Mouse (Mus musculus) MEL (cell line): ENCODE results near the gene Hoxb2.

Experiments
- CTCF ChIP-seq, 3 experiments: IDR thresholded peaks in 2 of 3; conservative IDR thresholded peaks in 1 of 3; 2 replicates each; pipeline ENCODE4 v1.5.1; 2011 to 2012; ENCODE audit warnings: low read length in 3 of 3, low read depth in 2 of 3, mild to moderate bottlenecking in 2 of 3, improper control_type of control experiment in 1 of 3, inconsistent platforms in 1 of 3, mixed read lengths in 1 of 3, moderate library complexity in 1 of 3; ENCODE audit not compliant: control insufficient read depth in 1 of 3, insufficient read depth in 1 of 3, poor library complexity in 1 of 3, severe bottlenecking in 1 of 3
- ETS1 ChIP-seq: IDR thresholded peaks from 2 replicates; pipeline ENCODE4 v1.6.1; 2012; ENCODE audit warnings: low read depth, mild to moderate bottlenecking, inconsistent platforms, low read length, improper control_type of control experiment, moderate library complexity
- HCFC1 ChIP-seq: IDR thresholded peaks from 2 replicates; pipeline ENCODE4 v1.6.1; 2012; ENCODE audit warnings: low read depth, mild to moderate bottlenecking, inconsistent platforms, low read length, improper control_type of control experiment, moderate library complexity
- KAT2A ChIP-seq: conservative IDR thresholded peaks from 2 replicates; pipeline ENCODE4 v1.6.1; 2012; ENCODE audit warnings: low read depth, low read length, improper control_type of control experiment, inconsistent platforms
- MAZ ChIP-seq: IDR thresholded peaks from 2 replicates; pipeline ENCODE4 v1.6.1; 2012; ENCODE audit warnings: low read depth, mild to moderate bottlenecking, inconsistent platforms, low read length, improper control_type of control experiment
- MXI1 ChIP-seq: IDR thresholded peaks from 2 replicates; pipeline ENCODE4 v1.6.1; 2011; ENCODE audit warnings: mild to moderate bottlenecking, low read depth, low read length, improper control_type of control experiment
- MYC ChIP-seq: IDR thresholded peaks from 2 replicates; pipeline ENCODE4 v1.6.1; 2011; ENCODE audit warnings: low read depth, mild to moderate bottlenecking, low read length, improper control_type of control experiment, moderate library complexity
- POLR2A ChIP-seq, 2 experiments: IDR thresholded peaks; 2 replicates each; pipeline ENCODE4 v1.6.1; 2011 to 2012; ENCODE audit warnings: low read length in 2 of 2, mild to moderate bottlenecking in 2 of 2, control low read depth in 1 of 2, improper control_type of control experiment in 1 of 2, low read depth in 1 of 2, moderate library complexity in 1 of 2; ENCODE audit not compliant: control insufficient read depth in 1 of 2, insufficient read depth in 1 of 2, poor library complexity in 1 of 2

DNA sequence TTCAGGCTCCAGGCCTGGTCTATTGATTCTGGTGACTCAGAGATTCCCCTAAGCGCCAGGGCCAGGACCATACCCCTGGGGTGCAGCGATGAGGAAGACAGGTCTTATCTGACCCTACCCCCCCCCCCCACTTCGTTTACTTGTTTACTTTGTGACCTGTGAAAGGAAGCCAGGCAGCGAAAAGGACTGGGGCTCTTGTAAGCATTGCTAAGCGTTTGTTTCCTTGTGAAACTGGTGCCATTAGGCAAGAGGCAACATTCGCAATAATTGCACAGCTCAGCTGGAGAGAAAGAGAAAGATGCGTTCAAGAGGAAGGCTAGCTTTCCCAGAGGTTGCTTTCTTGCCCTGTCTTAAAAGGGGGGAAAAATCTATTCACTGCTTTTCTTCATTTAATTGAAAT, 18.8 kb downstream of the Hoxb2 start:
- TF ChIP-seq MAZ (no peak), CTCF (IDR thresholded peaks at IDR 0.05 in 2 of 3, conservative IDR thresholded peaks at IDR 0.05 in 1 of 3; ENCODE audit: control insufficient read depth in 1 of 3, insufficient read depth in 1 of 3, low read depth in 2 of 3, low read length in 3 of 3, poor library complexity in 1 of 3, severe bottlenecking in 1 of 3) (no peak), MYC (no peak), HCFC1 (no peak), ETS1 (no peak), KAT2A (no peak), MXI1 (no peak), POLR2A (IDR thresholded peaks at IDR 0.05; ENCODE audit: control insufficient read depth in 1 of 2, insufficient read depth in 1 of 2, low read depth in 1 of 2, low read length in 2 of 2, poor library complexity in 1 of 2) (no peak)
